Mouse (Mus musculus) hindbrain, postnatal 0 days (tissue): ENCODE data around the gene Vasn. TPM values are rescaled to one million over a fixed set of nuclear protein-coding genes. Genes with fewer than 3 reads are reported as not detected.

Source experiments
- ATAC-seq: fragments of 200-750 bp; cut with Nextera tagmentation; 2 replicates; pipeline ENCODE4 v1.8.0; 2017; ENCODE audit warnings: mild to moderate bottlenecking, moderate TSS enrichment, moderate library complexity
- DNase-seq: peaks from one replicate; pipeline ENCODE4 v3.0.0-alpha.2; 2015; ENCODE audit warnings: low spot score
- H3K27ac ChIP-seq: fragments of 300-500 bp; sonication (generic); 2 replicates; pipeline ENCODE4 v1.5.1; 2014; ENCODE audit warnings: mild to moderate bottlenecking
- H3K27me3 ChIP-seq: fragments of 300-500 bp; sonication (generic); 2 replicates; pipeline ENCODE4 v1.6.1; 2014; ENCODE audit warnings: low read length, mixed read lengths; ENCODE audit not compliant: insufficient read depth
- H3K36me3 ChIP-seq: fragments of 300-500 bp; sonication (generic); 2 replicates; pipeline ENCODE4 v1.6.1; 2014; ENCODE audit warnings: low read length, mixed read lengths; ENCODE audit not compliant: insufficient read depth
- H3K4me1 ChIP-seq: fragments of 300-500 bp; sonication (generic); 2 replicates; pipeline ENCODE4 v1.6.1; 2014; ENCODE audit warnings: antibody characterized with exemption, low read length, mixed read lengths; ENCODE audit not compliant: insufficient read depth
- H3K4me2 ChIP-seq: fragments of 300-500 bp; sonication (generic); 2 replicates; pipeline ENCODE4 v1.6.1; 2014; ENCODE audit warnings: low read depth, mild to moderate bottlenecking, low read length, moderate library complexity, mixed read lengths
- H3K4me3 ChIP-seq: fragments of 300-500 bp; sonication (generic); 2 replicates; pipeline ENCODE4 v1.5.1; 2014; ENCODE audit warnings: low read length
- H3K9ac ChIP-seq: fragments of 300-500 bp; sonication (generic); replicated peaks from 2 replicates; pipeline ENCODE4 v1.6.1; 2014; ENCODE audit warnings: mild to moderate bottlenecking, low read length, moderate library complexity, mixed read lengths
- H3K9me3 ChIP-seq: fragments of 300-500 bp; sonication (generic); 2 replicates; pipeline ENCODE4 v1.6.1; 2016; ENCODE audit warnings: low read length, mixed read lengths
- CTCF ChIP-seq: IDR thresholded peaks from 2 replicates; pipeline ENCODE4 v1.5.1; 2016; ENCODE audit warnings: antibody characterized with exemption, control low read depth, low read depth
- WGBS: fragments of 180-500 bp; shearing (Covaris S2); extraction: QIAGEN DNeasy Blood & Tissue Kit; methylation state at CpG from one replicate; pipeline ENCODE4 v1.1.7; 2014; 5-methylcytosine and 5-hydroxymethylcytosine counted together
- polyA plus RNA-seq: library from polyadenylated mRNA; unstranded; fragments of >200 nt; fragmentation: Nextera tagmentation; extraction: Ambion mirVana; gene quantifications from 2 replicates; pipeline ENCODE4 v1.2.1, GENCODE M21; 2015
- total RNA-seq: library from RNA; depleted of rRNA; stranded (reverse); fragments of >200 nt; gene quantifications from 2 replicates; pipeline ENCODE4 v1.2.3, GENCODE M21; 2014

Gene Vasn
- total and polyA plus RNA-seq, 2 experiments from 2014 or later: 7.3 to 18.4 TPM

DNA sequence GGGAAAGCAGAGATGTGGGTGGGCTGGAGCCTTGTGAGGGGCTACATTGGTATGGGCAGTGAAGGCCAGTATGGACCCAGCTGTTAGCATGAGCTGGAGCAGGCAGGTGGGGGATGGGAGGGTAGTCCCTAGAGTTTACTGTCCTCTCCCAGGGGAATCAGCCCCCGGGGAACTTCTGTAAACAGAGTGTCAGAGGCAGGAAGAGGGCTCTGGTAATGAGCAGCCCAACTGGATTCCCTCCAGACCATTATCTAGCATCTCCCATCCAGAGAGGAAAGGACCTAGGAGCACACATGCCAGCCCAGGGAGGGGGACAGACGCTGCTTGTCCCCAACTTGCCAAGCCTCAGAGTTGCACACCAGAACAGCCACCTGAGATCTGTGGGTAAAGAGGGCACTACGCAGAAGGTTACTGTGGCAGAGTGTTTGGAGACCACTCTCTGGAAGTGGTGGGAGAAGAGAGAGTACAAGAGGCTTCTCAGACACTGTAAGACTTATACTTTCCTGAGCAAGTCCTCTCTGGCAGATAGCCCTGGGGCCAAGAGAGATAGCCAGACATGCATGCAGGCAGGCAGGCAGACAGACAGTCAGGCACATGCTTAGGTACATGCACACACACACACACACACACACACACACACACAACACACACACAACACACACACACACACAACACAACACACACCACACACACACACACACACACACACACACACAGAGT, 1.5 kb downstream of the Vasn start:
- whole genome bisulfite sequencing: 47% methylated on average over 3 of the region's 3 CpGs
- Histone ChIP-seq H3K27me3 (no peaks in the 10 kb centered on the region), H3K27ac (peak overlapping the region; percentile 20; the same call in 1 of the 2 replicates), H3K9ac (no peak overlapping the region; the same call in 1 of the 2 replicates), H3K4me1 (peaks cover 33% of the 10 kb centered on the region), H3K4me3 (peak overlapping the region; percentile 49), H3K9me3 (no peaks in the 10 kb centered on the region), H3K4me2 (peak overlapping the region; percentile 81), H3K36me3 (no peaks in the 10 kb centered on the region; the same call in 1 of the 2 replicates)
- no peak for ATAC-seq
- no peak for DNase-seq
- TF ChIP-seq CTCF: no peak

DNA sequence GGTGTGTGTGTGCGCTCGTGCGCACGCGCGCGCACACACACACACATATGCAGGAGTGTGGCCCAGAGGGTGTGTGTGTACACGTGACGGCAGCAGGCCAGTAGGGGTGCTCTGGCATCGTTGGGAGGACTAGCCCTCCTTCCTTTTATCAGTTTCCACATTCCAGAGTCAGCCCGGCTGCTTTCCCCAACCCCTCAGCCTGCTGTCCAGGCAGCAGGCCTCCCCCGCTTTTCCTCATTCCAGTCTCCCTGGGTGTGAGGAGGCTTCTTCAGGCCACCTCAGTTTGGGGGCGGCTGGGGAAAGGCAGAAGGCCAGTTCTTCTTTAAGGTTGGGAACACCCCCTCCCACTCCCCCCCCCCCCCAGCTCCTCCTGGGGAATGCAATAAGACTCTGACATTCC, 2.4 kb downstream of the Vasn start:
- H3K4me3 ChIP-seq: no peak overlapping the region
- H3K9me3 ChIP-seq: no peaks in the 10 kb centered on the region
- no peaks in the 10 kb centered on the region; the same call in 1 of the 2 replicates for H3K36me3 ChIP-seq
- 35% methylated on average over 13 of the region's 13 CpGs for WGBS
- peak; percentile 30 for DNase-seq
- no peak overlapping the region for H3K9ac ChIP-seq
- peak; percentile 23; the same call in 1 of the 2 replicates for TF ChIP-seq CTCF
- peaks cover 36% of the 10 kb centered on the region for H3K4me1 ChIP-seq
- peak overlapping the region; percentile 41; the same call in 1 of the 2 replicates for H3K27ac ChIP-seq
- no peaks in the 10 kb centered on the region for H3K27me3 ChIP-seq
- ATAC-seq: no peak
- peak overlapping the region; percentile 2; the same call in 1 of the 2 replicates for H3K4me2 ChIP-seq

DNA sequence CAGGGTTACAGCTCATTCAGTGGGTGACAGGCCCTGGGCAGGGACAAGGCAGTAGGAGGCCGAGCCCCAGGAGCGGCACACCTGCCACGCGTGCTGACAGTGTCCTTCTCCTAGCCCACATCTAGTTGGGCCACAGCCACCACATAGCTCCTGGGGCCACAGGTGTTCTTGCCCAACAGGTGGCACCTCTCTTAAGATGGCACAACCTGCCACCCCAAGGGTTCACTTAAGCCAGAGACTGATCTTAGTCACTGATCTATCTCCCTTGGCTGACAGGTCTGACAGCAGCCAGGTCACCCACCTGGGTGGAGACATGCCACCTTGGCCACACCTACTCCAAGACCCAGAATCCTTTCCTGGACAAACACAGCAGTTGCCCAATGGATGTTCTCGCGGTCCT, 3.2 kb downstream of the Vasn start:
- H3K36me3 ChIP-seq: no peaks in the 10 kb centered on the region; the same call in 1 of the 2 replicates
- 64% methylated on average over 6 of the region's 6 CpGs for WGBS
- H3K9ac ChIP-seq: no peak overlapping the region
- peak overlapping the region; percentile 23; the same call in 1 of the 2 replicates for H3K4me2 ChIP-seq
- H3K27ac ChIP-seq: peak overlapping the region; percentile 46; the same call in 1 of the 2 replicates
- no peak for TF ChIP-seq CTCF
- no peak overlapping the region for H3K4me3 ChIP-seq
- ATAC-seq (no peak), DNase-seq (no peak)
- no peaks in the 10 kb centered on the region for H3K9me3 ChIP-seq
- peaks cover 39% of the 10 kb centered on the region for H3K4me1 ChIP-seq
- H3K27me3 ChIP-seq: no peaks in the 10 kb centered on the region

DNA sequence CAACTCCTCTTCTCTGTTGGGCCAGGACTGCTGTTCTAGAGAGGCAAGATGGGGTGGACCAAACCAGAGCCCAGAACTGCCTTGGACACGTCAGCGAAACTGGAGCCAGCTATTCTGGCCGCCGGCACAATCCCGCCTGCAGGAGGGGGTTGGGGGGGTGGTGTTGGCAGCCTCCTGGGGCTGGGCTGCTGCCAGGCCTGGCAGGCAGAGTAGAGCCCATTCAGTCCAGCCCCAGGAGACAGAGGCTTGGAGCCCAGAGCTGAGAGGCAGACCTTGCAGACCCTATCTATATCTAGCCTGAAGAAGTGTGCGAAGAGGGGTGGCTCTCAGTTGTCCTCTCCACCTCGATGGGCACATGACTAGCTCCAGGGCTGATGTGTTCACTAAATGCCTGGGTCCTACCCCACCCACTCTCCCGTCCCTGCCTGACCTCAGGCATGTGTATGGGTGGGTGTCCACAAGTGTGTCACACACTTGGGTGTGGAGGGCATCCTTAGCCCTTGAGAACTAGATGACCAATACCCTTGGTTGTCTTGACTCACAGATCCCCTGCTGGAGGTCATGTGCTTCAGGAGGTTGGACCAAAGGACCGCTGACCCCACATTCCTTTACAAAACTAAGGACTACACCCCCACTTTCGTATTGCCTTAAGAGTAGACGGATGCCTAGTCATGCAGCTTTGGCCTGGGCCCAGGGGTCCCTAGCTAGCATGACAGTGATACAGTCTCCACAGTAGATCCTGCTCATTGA, 4.1 kb downstream of the Vasn start:
- WGBS: 30% methylated on average over 11 of the region's 11 CpGs
- TF ChIP-seq CTCF: no peak
- Histone ChIP-seq H3K27me3 (no peaks in the 10 kb centered on the region), H3K36me3 (no peaks in the 10 kb centered on the region; the same call in 1 of the 2 replicates), H3K4me3 (no peak overlapping the region), H3K9me3 (no peaks in the 10 kb centered on the region), H3K9ac (no peak overlapping the region), H3K27ac (peak overlapping the region; percentile 46; the same call in 1 of the 2 replicates), H3K4me1 (peaks cover 40% of the 10 kb centered on the region), H3K4me2 (no peak overlapping the region)
- peak; percentile 85 for DNase-seq
- peak; percentile 70 for ATAC-seq

DNA sequence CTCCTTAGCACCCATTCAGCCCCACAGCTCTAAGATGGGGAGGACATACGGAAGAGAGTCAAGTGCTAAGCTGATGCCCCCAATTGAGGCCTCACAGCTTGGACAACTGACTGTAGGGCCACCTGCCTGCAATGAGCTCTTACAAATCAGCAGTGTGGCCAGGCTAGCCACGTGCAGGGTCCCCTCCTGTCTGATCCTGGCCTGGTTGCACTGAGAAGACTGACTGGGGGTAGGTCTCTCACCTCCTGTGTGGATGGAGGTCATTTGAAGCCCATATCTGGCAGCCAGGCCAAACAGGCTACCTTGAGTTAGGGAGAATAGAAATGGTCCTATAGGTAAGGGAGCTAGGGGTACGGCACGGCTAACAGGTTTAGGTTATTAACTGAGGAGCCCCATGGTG, 6.1 kb downstream of the Vasn start:
- Histone ChIP-seq H3K9me3 (no peaks in the 10 kb centered on the region), H3K9ac (no peak overlapping the region), H3K4me3 (no peak overlapping the region), H3K27me3 (no peaks in the 10 kb centered on the region), H3K4me1 (peaks cover 32% of the 10 kb centered on the region), H3K4me2 (no peak overlapping the region), H3K36me3 (peaks cover 4% of the 10 kb centered on the region; the same call in 1 of the 2 replicates), H3K27ac (no peak overlapping the region)
- no peak for TF ChIP-seq CTCF
- no peak for ATAC-seq
- no peak for DNase-seq
- WGBS: 73% methylated on average over 4 of the region's 4 CpGs

DNA sequence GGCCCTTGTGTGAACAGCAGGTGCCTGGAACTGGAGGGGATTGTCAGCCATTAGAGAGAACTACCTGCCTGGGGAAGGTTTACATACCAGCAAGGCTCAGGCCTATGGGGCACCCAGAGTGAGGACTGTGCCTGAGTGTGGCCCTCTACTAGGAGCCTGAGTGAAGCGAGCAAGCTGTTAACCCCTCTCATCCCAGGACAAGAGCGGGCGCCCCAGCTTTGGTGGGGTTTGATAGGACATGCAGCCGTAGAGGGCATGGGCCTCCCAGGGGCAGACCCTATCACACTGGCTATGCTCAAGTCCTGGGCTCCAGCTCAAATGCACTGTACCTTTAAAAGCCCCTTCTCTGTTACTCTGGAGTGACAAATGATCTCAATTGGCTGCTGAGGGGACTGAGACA, 7.1 kb downstream of the Vasn start:
- Histone ChIP-seq H3K27ac (no peak overlapping the region), H3K27me3 (no peaks in the 10 kb centered on the region), H3K4me2 (no peak overlapping the region), H3K36me3 (peaks cover 6% of the 10 kb centered on the region; the same call in 1 of the 2 replicates), H3K9me3 (no peaks in the 10 kb centered on the region), H3K4me3 (no peak overlapping the region), H3K9ac (no peak overlapping the region), H3K4me1 (peaks cover 26% of the 10 kb centered on the region)
- no peak for DNase-seq
- 68% methylated on average over 4 of the region's 4 CpGs for WGBS
- TF ChIP-seq CTCF: no peak
- ATAC-seq: no peak
